Mouse (Mus musculus) Patski (cell line): ENCODE data around the gene Aldh1l1. TPM values are rescaled to one million over a fixed set of nuclear protein-coding genes. Genes with fewer than 3 reads are reported as not detected.

Source experiments
- ATAC-seq: fragments of 100-300 bp; one replicate; pipeline ENCODE4 v1.8.0; 2021
- CTCF ChIA-PET: fragments of 350-600 bp; sonication (Branson Sonifier 250); formaldehyde crosslinking; loops from one replicate; lab custom pipeline; 2022; ENCODE audit warnings: inconsistent platforms; lab: Charles Lee
- POLR2A ChIA-PET: fragments of 350-600 bp; sonication (Branson Sonifier 250); formaldehyde crosslinking; loops from one replicate; lab custom pipeline; 2022; ENCODE audit warnings: antibody characterized with exemption, inconsistent platforms; lab: Charles Lee
- DNase-seq: peaks from one replicate; pipeline ENCODE4 v3.0.0-alpha.2; 2011; ENCODE audit warnings: low read depth, low spot score
- H3K27me3 ChIP-seq: fragments of 371-371 bp; one replicate; pipeline ENCODE4 v1.5.1; 2021
- CTCF ChIP-seq: fragments of 100-300 bp; IDR thresholded peaks from one replicate; pipeline ENCODE4 v1.5.1; 2021
- in situ Hi-C: fragments of 300-500 bp; cut with MboI; formaldehyde crosslinking; loops from 3 replicates; pipeline ENCODE4 v1.11.1; 2018; ENCODE audit warnings: low pct_unique_long_range_greater_than_20kb, mixed read lengths
- polyA plus RNA-seq: library from polyadenylated mRNA; unstranded; gene quantifications from one replicate; pipeline ENCODE4 v1.2.3, GENCODE M21; 2021

Gene Aldh1l1
- polyA plus RNA-seq, 1 experiment from 2014 or later, result 0.62 TPM

GRCm38 (mm10) chr6:90601736-90602135, 115.5 kb downstream of the Aldh1l1 start:
- ATAC-seq (no peak), DNase-seq (no peak)
- no peaks in the 10 kb centered on the region for H3K27me3 ChIP-seq
- CTCF ChIA-PET, result interaction anchor here (0.7 to 0.8 kb wide), 2 partner anchors 16 to 26 kb away, joined by 3 read pairs; no protein-coding TSS in a partner anchor
- in situ Hi-C loops, result no loop called here
- POLR2A ChIA-PET, result interaction anchor here (0.6 to 0.7 kb wide), 2 partner anchors 21 to 27 kb away, joined by 3 to 5 read pairs; no protein-coding TSS in a partner anchor
- TF ChIP-seq CTCF, result no peak

DNA sequence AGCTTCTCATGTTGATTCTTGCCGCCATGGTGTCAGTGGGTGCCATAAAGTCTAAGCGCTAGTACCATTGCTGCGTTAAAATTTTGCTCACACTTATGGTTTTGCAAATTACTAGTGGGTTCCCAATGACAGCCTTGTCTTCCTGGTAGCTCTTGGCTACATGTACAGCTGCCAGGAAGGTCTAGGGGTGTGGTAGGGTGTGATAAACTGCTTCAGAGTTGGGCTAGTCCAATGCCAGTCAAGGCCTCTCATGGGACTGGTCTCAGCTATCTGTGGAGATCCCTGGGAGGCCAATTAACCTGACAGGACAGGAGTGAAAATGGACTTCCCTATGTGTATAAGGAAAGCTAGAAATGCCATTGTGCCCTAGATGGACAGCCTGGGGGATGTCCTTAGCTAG, 116.1 kb downstream of the Aldh1l1 start:
- POLR2A ChIA-PET, result interaction anchor here (0.6 kb wide), 1 partner anchor 28 kb away, joined by 5 read pairs; no protein-coding TSS in a partner anchor
- CTCF ChIA-PET, result interaction anchor here (0.7 to 0.8 kb wide), 2 partner anchors 17 to 26 kb away, joined by 3 read pairs; no protein-coding TSS in a partner anchor
- in situ Hi-C loops, result no loop called here
- TF ChIP-seq CTCF, result no peak
- no peak for ATAC-seq
- DNase-seq, result no peak
- no peaks in the 10 kb centered on the region for H3K27me3 ChIP-seq

DNA sequence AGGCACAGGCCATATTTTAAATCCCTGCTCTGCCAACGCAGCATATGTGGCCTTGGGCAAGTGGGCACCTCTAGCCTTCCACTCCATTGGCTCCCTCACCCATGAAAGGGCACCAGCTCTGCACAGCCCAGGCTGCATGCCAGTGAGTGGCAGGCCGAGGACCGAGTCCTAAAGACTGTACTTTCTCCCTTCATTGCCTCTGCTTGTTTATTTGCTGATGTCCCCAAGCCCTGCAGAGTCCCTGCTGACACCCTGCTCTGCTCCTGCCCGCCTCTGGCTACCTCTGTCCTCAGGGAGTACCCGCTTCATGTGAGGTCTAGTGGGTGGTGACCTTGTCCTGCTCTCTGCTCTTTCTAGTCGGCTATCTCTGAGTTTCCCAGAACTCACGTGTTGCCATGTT, 116.9 kb downstream of the Aldh1l1 start:
- no peak for DNase-seq
- in situ Hi-C loops, result no loop called here
- no peaks in the 10 kb centered on the region for H3K27me3 ChIP-seq
- ATAC-seq, result no peak
- CTCF ChIA-PET, result no interaction called here
- no peak for TF ChIP-seq CTCF
- POLR2A ChIA-PET, result no interaction called here

GRCm38 (mm10) chr6:90604130-90604529, 117.9 kb downstream of the Aldh1l1 start:
- DNase-seq (no peak), ATAC-seq (peak; percentile 8)
- H3K27me3 ChIP-seq, result no peaks in the 10 kb centered on the region
- POLR2A ChIA-PET, result no interaction called here
- no peak for TF ChIP-seq CTCF
- CTCF ChIA-PET, result interaction anchor here (0.9 to 4.6 kb wide), 4 partner anchors 15 to 169 kb away, joined by 3 to 31 read pairs (median 10); no protein-coding TSS in a partner anchor
- in situ Hi-C loops, result no loop called here

- ChIA-PET CTCF (interaction anchor here (0.9 to 4.6 kb wide), 6 partner anchors 9 to 170 kb away, joined by 3 to 31 read pairs (median 10); no protein-coding TSS in a partner anchor), POLR2A (no interaction called here)
- in situ Hi-C loops, result no loop called here
- no peaks in the 10 kb centered on the region for H3K27me3 ChIP-seq
- DNase-seq (peak; percentile 54), ATAC-seq (peak; percentile 70)
- TF ChIP-seq CTCF, result no peak
These were observed 118.5 kb downstream of the Aldh1l1 start, which contains the start of gene Slc41a3 for GRCm38 (mm10) chr6:90604533-90605297. Gene Slc41a3 (plus strand): TSS chr6:90604725.

- POLR2A ChIA-PET, result interaction anchor here (0.6 kb wide), 1 partner anchor 1088 kb away, joined by 4 read pairs; no protein-coding TSS in a partner anchor
- in situ Hi-C loops, result no loop called here
- no peak for DNase-seq
- no peaks in the 10 kb centered on the region for H3K27me3 ChIP-seq
- TF ChIP-seq CTCF, result no peak
- CTCF ChIA-PET, result interaction anchor here (1.2 to 4.6 kb wide), 5 partner anchors 8 to 170 kb away, joined by 3 to 31 read pairs (median 14); no protein-coding TSS in a partner anchor
- ATAC-seq, result no peak
These were observed 119.1 kb downstream of the Aldh1l1 start for GRCm38 (mm10) chr6:90605298-90605665.

- ATAC-seq (no peak), DNase-seq (peak; percentile 25)
- POLR2A ChIA-PET, result no interaction called here
- in situ Hi-C loops, result no loop called here
- no peak for TF ChIP-seq CTCF
- CTCF ChIA-PET, result interaction anchor here (0.9 to 4.6 kb wide), 17 partner anchors 11 to 131 kb away, joined by 3 to 31 read pairs (median 5); no protein-coding TSS in a partner anchor
- H3K27me3 ChIP-seq, result no peaks in the 10 kb centered on the region
These were observed 120.3 kb downstream of the Aldh1l1 start for GRCm38 (mm10) chr6:90606538-90606937.

DNA sequence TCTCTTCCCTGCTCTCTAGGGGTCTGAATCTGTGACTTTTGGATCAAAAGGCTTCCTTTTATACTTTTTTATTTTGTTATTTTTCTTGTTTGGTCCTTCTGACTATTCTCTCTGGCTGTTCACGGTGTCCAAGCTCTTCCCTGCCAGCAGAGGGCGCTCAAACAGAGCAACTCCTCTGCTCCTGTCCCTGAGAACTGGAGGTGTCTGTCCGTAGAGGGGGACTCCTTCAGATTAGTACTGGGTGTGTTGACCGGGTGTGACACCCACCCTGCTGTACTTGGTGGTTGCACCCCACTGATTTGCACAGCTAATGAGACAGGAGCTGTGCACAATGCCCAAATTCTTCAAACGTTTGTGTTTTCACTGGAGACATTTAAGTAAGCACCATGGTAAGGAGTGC, 121.0 kb downstream of the Aldh1l1 start:
- CTCF ChIA-PET, result interaction anchor here (0.7 to 4.6 kb wide), 20 partner anchors 11 to 130 kb away, joined by 3 to 31 read pairs (median 4); no protein-coding TSS in a partner anchor
- POLR2A ChIA-PET, result no interaction called here
- in situ Hi-C loops, result no loop called here
- no peak for TF ChIP-seq CTCF
- ATAC-seq (no peak), DNase-seq (no peak)
- H3K27me3 ChIP-seq, result no peaks in the 10 kb centered on the region

DNA sequence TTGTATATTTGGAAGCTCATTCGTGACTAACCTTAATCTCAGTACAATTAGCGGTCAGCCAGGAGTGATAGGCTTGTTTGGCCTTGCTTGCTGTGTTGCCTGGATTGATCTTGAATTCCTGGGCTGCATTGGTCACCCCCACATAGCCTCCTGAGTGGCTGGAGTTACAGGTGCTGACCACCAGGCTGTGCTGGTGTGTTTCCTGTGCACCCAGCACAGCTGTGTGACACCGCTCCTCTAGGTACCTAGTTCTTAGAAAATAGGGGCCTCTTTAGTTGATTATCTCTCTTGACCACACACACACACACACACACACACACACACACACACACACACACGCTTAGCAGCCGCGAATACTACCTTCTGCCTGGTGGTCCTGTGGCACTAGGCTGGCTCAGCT, 122.0 kb downstream of the Aldh1l1 start:
- DNase-seq, result no peak
- no peak for ATAC-seq
- in situ Hi-C loops, result no loop called here
- no peak for TF ChIP-seq CTCF
- no peaks in the 10 kb centered on the region for H3K27me3 ChIP-seq
- POLR2A ChIA-PET, result interaction anchor here (1.1 kb wide), 1 partner anchor 9 kb away, joined by 4 read pairs; no protein-coding TSS in a partner anchor
- CTCF ChIA-PET, result interaction anchor here (0.7 to 4.6 kb wide), 8 partner anchors 11 to 119 kb away, joined by 3 to 31 read pairs (median 4); no protein-coding TSS in a partner anchor

GRCm38 (mm10) chr6:90610248-90610647, 124.0 kb downstream of the Aldh1l1 start:
- in situ Hi-C loops, result no loop called here
- ATAC-seq (no peak), DNase-seq (no peak)
- CTCF ChIA-PET, result no interaction called here
- H3K27me3 ChIP-seq, result no peaks in the 10 kb centered on the region
- POLR2A ChIA-PET, result no interaction called here
- no peak for TF ChIP-seq CTCF

DNA sequence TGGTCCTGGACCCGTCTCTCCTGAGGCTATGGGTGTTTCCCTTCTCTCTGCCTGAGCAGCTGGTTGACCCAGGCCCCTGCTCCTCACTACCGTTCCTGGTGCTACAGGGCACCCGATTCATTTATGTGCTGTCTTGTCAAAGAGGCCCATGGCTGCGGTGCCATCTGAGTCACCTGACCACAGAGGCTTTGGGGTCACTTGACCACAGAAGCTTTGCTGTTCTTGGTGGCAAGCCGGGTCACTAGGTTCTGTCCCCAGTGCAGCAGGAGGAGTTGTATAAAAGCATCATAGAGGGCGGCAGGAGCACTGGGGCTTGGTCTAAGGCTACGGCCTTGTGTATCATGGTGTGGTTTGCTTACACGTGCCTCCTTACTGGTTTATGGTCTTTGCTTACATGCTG, 127.0 kb downstream of the Aldh1l1 start:
- DNase-seq, result no peak
- POLR2A ChIA-PET, result no interaction called here
- no peak for TF ChIP-seq CTCF
- H3K27me3 ChIP-seq, result no peaks in the 10 kb centered on the region
- no peak for ATAC-seq
- in situ Hi-C loops, result no loop called here
- CTCF ChIA-PET, result interaction anchor here (1.9 kb wide), 1 partner anchor 8 kb away, joined by 5 read pairs; no protein-coding TSS in a partner anchor
